Mouse (Mus musculus): ENCODE data around the gene Atg4c. TPM values are rescaled to one million over a fixed set of nuclear protein-coding genes. Genes with fewer than 3 reads are reported as not detected.

Atg4c gene
- 3.9 and 4.4 TPM in 2 replicates for polyA plus RNA-seq (2015; fragmentation: Nextera tagmentation; extraction: Ambion mirVana)

DNA sequence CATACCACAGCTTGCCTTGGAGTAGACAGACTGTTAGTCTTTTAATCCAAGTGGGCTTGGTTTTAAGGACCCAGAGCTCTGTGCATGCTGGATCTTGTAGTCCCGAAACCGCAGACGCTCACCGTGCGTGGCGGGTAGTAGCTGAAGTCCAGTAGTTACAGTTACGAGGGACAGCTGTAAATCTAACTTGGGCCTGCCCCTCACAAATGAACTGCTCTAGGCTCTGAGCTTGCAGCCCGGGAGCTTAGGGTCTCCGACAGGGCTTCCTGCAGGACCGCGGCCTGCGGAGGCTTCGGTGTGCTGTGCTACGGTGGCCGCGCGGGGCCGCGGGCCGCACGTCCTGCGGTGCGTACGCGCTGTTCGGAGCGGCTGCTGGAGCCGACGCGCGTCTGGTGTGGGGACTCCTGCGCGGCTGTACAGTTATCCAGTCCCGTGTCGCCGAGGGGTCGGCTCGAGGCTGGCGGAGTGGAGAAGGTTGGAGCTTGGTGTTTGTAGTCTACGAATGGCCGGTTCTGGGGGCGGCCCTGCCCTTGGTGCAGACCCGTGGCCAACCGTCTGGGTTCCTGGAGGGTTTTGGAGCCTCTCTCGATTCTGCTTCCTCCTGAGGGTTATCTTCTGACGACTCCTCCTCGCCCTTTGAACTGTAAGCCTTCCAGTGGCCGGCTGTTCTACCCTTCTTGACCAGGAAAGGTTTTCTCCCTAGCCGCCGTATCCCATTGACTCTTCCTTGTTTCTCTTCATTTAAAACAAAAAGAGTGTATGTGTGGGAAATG is at the start of gene Atg4c:
Atg4c (plus strand) TSS at position 125 of the 773 bp plus-strand sequence.
- DNase-seq (ENCODE audit: low spot score) = peak; percentile 82

DNA sequence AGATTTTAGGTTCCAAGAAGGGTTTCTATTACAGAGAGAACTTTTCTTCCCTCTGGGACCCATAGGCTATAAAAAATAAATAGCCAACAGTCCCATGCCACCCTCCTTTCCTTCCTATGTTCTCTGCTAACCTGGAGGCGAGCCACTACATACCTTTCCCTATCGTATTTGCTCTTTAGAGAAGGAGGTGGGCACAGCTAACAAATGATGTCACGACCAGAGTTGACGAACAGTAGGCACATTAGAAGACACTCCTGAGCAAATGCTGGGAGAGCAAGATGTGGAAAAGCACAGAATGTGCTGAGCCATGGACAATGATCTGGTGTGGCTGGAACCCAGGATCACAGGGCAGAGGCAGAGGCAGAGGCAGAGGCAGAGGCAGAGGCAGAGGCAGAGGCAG is 42.3 kb upstream of the Atg4c start:
- no peak for DNase-seq (ENCODE audit: low spot score)

DNA sequence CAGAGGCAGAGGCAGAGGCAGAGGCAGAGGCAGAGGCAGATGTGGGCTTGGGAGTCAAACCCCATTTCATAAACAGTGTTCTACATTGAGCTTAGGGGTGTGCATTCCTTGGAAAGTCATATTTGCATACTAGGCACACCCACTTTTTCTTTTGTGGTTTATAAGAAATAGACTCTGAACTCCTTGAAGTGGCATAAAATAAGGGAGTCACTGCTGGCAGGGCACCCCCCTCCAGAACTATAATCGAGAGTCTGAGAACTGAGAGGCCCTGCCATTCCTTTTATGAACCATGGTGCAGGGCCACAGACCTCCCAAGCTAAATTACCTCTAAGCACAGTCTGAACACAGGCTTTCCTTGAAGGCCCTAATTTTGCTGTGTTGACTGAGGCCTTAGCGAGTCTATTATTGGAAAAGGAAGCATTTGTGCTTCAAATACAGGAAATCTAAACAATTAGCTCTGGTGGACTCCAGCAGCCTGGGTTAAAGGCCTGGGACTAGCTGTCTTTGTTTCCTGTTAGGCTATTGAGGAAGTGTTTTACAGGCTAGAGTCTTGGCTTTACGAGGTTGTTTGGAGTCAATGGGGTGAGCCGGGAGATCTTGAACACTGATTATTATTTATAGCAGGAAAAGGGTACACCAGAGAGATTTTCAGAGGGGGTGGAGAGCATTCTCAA is 41.7 kb upstream of the Atg4c start:
- DNase-seq (ENCODE audit: low spot score) = no peak

DNA sequence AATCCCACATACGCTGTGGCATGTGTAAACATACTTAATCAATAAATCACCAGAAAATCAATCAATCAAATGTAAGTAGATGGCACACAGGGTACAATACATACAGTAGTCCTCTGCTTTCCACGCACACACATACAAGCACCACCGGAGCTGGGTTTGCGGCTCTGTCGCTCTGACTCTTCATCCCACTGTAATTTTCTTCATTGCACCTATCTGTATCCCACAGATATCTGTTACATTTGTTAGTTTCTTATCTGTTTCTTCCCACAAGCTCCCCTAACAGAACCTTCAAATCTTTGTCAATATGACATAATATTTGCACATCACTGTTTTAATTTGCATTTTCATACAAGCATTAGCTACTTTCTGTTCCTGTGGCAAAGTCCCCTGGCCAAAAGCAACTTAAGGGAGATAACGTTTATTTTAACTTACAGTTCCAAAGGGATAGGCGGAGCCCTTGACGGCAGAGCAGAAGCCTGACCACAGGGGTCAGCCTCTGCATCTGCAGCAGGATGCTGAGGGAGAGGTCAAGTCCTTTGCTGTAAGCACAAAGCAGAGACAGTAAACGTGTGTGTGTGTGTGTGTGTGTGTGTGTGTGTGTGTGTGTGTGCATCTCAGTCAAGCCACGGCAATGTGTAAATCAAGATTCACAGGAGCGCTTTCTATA is 37.0 kb upstream of the Atg4c start:
- no peak for DNase-seq (ENCODE audit: low spot score)

DNA sequence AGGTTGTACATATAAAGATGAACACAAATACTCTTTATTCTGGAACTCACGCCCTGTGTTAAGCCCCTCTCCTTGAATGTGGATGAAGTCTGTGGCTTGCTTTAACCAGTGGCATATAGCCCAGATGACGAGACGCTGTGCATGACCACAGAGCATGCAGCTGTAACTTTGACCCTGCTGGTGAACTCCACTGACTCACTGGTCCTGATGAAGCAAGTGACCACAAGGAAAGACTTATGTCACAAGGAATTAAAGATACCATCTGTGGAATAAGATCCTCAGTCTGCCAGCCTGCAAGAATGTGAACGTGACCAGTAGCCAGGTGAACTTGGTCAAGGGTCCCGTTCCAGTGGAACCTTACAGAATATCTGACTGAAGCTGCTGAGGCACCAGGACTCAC is 35.2 kb upstream of the Atg4c start:
- DNase-seq (ENCODE audit: low spot score) = no peak

DNA sequence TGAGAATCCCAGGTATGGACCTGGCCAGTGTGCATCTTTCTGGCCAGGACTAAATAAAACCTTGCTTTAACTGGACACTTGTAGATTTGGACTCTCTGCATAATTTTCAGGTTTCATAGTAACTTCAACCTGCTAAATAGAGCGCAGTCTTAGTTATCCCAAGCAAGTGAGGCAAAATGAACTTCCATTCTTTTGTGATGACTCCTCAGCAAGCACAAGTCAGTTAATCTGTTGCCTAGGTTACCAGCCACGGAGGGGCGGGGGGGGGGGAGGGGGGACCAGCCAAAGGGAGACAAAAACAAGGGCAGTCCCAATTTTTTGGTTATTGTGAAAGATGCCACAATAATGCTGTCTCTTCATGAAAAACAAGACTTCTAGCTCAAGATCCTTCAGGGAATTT is 33.3 kb upstream of the Atg4c start:
- DNase-seq (ENCODE audit: low spot score) = no peak

DNA sequence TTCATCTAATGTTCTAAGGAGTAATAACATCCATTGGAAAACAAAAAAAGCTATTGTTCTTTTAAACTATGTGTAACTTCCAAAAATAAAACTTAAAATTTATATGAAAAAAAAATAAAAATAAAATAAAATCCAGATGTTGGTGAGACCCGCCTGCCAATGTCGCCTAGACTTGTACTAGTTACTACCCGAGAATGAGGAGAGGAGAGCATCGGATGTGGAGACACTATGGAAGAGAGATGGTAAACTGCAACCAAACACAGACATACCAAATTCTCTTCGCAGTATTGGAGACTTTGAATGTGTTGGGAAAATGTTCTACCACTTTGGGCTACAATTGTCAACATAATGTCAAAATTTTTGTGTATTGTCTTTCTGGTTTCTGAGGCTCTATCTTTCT is 32.8 kb upstream of the Atg4c start:
- DNase-seq (ENCODE audit: low spot score) = no peak

DNA sequence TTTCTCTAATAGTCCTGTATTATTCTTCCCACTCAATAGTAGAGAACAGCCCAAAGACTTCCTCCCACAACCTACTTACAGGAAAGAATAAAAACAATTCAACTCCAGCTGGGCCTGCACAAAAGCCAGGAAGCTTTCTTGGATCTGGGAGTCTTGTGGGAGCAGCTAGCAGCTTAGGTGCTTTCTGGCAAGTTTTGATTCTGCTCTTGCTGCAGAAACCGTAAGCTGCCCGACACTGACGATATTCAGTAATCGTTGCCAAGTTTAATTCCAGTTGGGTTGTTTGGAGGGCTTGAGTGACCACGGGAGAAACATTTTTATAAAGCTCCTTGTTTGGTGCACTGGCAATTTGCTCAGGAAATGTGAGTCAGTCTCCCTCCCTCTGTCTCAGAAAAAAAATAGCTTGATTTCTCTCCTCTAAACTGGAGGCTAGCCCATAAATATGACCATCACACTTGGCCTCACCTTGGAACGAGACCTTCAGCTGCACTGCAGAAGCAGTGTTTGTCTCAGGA is 32.2 kb upstream of the Atg4c start:
- no peak for DNase-seq (ENCODE audit: low spot score)

DNA sequence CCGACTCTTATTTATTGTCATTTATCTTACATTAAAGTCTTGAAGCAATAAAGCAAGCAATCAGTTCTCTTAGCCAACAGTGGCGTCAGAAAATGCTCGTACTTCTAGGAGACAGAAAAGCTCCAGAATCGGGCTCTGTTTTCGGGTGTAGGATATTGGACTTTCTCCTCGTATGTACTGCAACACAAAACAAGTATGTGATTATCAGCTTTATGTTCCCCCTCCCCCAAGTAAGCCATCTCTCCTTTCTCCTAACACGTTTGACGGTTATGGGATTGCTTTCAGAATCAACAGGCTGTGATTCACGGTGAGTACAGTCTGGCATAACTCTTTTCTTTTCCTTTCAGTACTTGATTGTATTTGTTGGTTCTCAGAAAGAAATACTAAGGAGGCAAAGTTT is 30.7 kb upstream of the Atg4c start:
- DNase-seq (ENCODE audit: low spot score) = no peak

DNA sequence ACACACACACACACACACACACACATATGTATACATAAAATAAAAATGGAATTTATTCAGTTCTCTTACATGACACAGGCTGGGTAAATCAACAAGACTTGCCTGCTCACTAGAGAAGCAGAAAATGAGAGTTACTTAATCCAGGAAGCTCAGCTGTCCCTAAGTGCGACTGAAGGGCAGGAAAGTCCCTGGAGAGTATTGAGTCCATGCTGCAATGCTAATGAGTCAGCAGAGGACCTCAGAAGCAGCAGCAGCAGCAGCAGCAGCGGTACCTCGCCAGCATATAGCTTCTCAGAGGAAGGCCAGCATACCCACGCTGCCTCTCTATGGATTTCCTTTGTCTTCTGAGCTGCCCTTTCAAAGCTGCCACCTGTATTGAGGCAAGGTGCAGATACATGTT is 30.2 kb upstream of the Atg4c start:
- DNase-seq (ENCODE audit: low spot score) = no peak

DNA sequence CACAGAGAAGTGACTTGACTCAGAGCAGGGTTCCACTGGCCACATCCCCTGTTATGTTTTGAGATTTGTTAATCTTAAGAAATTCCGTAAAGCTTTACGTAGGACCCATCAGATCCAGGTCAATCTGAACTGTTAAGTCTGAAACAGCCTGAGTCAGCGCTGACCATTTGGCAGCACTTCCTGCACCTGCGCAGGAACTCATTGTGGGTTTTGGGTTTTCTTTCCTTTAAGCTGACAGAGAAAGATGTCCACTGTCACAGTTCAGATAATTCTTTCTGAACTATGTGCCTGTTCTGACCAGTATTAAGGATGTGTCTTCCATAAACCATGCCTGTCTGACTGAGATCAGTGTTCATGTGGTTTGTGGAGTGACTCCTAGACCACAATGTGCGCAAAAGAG is 24.9 kb upstream of the Atg4c start:
- DNase-seq (ENCODE audit: low spot score) = no peak

DNA sequence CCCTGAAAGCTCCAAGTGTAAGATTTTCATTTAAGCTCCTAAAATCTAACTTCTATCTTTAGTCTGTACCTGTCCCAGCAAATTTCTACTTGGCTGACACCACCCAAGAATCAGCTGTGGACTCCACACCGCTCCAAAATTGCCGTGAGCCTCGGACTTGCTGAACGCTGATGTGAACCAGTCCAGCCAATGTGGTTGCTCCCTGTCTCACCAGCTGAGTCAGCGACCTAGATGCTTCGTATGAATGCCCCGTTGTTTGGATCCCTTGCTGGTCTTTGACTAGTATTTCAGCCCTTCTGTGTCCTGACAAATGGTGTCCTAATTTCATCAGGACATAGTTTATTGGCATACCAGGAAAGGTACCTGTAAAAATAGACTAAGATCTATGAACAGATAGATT is 19.5 kb upstream of the Atg4c start:
- DNase-seq (ENCODE audit: low spot score) = no peak

DNA sequence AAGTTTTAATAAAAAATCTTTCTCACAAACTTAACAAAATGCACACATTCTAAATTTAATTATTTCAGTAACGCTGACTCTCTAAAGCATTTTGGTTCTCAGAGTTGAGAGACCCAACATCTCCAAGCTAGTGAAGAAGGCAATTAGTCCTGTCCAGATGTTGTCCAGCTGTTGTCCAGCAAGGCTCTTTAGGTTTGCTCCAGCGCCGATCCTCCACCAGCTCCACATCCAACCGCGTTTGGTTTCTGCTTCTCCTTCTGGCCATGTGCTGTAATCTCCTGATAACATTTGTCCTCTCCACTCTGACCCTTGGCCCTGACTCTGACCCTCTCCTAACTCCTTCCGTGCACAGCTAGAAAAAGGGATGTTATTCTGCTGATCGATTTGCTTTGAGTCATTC is 16.9 kb upstream of the Atg4c start:
- no peak for DNase-seq (ENCODE audit: low spot score)

DNA sequence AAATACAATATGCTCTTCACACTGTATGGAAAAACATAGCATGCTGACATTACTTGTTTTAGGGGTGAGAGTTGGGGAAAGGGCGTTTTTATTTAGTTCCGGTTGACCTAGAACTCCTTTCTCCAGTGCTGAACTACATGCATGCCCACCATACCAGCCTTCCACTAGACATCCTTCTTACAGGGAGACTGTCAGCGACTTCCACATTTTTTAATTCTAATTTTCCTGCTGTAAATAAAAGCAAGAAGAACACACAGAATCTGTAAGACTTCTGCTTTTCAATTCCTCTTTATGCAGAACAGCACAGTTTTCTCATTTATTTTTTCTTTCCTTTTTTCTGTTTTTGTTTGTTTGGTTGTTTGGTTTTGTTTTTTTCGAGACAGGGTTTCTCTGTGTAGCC is 16.5 kb upstream of the Atg4c start:
- no peak for DNase-seq (ENCODE audit: low spot score)

DNA sequence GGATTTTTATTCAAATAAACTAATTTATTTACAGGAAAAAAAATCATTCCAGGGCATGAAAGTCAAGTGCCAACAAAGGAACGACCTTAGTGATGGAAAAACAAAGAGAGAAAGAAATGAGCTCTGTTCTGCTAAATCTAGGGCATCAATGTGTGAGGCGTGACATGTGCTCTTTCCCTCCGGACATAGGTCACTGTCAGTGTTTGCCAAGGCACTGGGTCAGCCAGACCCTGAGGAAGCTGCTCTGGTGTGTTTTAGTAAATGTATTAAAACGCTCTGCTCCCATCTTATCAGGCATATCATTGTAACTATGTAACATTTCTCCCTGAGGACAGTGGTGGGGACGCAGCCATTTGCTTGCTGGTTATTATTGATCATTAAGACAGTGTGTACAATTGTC is 14.9 kb upstream of the Atg4c start:
- no peak for DNase-seq (ENCODE audit: low spot score)

DNA sequence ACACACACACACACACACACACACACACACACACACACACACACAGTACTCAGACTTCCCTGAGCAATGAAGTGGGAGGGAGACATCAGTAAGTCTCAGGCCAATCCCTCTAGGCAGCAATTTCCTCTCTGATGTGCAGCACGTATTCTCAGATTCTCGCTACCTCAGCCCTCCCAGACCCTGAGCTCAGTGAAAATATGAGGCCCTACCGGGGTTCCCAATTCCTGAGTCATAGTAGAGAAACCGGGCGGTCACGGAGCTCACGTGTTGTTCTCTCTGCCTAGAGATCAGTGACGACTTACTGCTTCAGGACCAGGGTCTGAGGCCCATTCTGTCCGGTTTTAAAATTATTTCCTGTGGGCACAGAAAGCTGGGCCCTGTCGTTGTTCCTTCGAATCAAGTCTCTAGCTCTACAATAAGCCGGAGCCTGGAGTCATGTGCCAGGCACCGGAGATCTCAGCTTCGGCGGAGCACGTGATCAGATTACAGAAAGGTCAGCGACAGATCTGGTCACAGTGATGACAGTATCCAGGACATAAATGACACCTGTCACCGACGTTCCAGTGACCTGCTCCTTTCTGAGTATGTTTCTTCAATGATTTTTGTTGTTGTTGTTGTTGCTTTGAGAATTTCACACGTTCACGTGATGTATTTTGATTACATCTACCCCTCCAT is 14.2 kb upstream of the Atg4c start:
- DNase-seq (ENCODE audit: low spot score) = no peak

DNA sequence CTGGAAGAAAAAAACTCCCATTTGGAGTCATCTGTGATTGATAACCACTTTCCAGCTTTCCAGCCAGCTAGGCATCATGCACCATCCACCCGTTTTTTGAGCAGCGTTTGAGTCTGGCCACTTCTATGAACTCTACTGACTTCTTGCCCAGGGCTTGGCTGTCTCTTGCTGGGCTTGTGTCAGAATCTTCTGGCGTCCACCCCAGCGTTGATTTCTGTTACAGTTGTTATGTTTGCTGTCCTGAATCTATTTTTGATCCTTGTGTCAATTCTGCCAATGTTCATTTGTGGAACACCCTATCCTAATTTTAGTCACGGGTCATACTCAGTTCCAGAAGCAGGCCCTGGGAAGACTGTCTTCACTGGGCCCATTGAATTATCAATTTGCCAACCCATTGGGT is 12.8 kb upstream of the Atg4c start:
- no peak for DNase-seq (ENCODE audit: low spot score)

DNA sequence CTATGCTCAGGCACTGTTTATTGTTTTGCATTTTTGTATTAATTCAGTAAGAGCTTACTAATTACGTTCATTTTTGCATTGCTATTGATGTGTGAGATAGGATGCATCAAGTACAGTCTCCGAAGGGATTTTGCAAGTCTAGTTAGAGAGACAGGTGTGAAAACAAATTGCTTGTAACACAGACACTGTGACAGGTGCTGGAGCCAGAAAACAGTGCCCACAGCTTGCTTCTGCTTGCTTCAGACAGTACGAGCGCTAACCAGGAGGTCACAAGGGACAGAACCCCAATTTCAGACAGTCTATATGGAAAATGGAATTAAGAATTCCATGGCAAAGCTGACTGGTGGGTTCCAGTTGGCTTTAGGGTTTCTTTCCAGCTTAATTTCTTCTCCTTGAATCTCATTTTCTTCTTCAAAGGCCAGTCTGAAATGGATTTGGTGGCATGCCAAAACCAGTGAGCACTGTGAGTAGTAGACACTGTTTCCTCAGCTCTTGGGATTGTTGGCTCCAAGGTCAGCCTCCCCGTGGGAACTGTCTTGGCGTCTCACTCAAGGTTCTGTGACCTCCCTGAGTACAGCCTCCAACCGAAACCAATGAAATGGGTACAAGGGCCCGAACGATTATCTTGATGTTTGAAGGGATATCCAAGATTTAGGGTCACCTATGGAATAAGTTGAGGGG is 11.9 kb upstream of the Atg4c start:
- DNase-seq (ENCODE audit: low spot score) = no peak

DNA sequence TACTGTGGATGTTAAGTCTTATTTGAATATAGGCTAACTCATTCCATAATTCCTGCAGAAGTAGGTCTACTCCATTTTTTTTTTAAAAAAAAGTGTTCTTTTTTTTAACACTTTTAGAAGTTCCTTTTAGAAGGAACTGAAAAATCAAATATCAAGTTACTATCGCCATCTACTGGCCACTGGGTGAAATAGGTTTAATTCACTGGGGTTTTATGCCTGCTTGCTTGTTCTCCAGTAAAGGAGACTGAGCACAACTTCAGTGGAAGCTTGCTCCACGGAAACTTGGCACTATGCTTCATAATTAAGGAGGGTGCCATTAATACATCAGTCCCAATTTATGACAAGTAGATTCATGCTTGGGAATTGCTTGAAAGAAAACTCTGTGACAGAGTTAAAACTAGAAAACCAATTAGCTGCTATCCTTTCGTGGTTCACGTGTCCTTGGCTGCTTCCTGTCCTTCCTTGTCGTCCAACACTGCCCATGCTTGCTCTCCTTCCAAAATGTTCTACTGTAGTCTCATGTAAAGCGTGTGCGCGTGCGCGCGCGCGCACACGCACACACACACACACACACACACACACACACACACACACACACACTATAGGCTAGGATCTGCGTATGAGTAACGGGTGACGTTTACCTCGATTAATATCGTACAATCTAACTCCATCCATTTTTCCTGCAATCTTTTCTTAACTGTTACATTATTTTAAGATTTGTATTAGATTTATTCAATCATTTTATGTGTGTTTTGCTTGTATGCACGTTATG is 10.9 kb upstream of the Atg4c start:
- peak; percentile 34 for DNase-seq (ENCODE audit: low spot score)

DNA sequence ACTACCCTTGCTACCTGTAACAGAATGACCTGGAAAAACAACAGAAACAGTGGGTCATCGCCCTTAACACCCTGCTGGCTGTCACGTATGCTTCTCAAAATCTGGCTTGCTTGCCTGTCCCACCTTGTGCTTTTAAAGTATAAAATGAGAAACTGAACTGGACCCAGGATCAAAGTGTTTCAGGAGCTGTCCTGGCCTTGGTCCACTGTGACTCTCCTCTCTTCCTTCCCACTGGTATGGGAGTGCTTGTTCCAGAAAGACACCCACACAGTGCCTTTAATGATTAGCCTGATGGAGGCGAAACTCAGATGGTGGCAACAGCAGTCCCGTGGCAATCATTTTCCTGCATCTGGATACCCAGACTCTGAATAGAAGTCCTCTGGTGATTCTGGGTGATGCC is 9.1 kb upstream of the Atg4c start:
- DNase-seq (ENCODE audit: low spot score) = no peak

Data from thymus, postnatal 0 days (tissue).